Mouse (Mus musculus): Measurements from ENCODE around the gene Inmt. TPM values are rescaled to one million over a fixed set of nuclear protein-coding genes. Genes with fewer than 3 reads are reported as not detected.

Inmt gene
- polyA plus RNA-seq, 1 experiment from 2014 or later, result 0.20 TPM

Other genes with a start within 250 kb of the Inmt start
- gene Nod1, start 202.4 kb downstream of the Inmt start, polyA plus RNA-seq (2016; fragmentation: Nextera tagmentation; extraction: Ambion mirVana), result 3.6 and 3.8 TPM in 2 replicates
- gene Ggct, start 182.1 kb downstream of the Inmt start, polyA plus RNA-seq (2016; fragmentation: Nextera tagmentation; extraction: Ambion mirVana), result 8.1 and 8.3 TPM in 2 replicates
- gene Gars, start 137.0 kb downstream of the Inmt start, polyA plus RNA-seq (2016; fragmentation: Nextera tagmentation; extraction: Ambion mirVana), result 220 and 246 TPM in 2 replicates
- 2.4 and 5.0 TPM in 2 replicates for gene Crhr2, start 42.0 kb downstream of the Inmt start, polyA plus RNA-seq (2016; fragmentation: Nextera tagmentation; extraction: Ambion mirVana)
- 7.7 and 9.7 TPM in 2 replicates for gene Mindy4, start 28.3 kb upstream of the Inmt start, polyA plus RNA-seq (2016; fragmentation: Nextera tagmentation; extraction: Ambion mirVana)
- gene Aqp1, start 161.4 kb upstream of the Inmt start, polyA plus RNA-seq (2016; fragmentation: Nextera tagmentation; extraction: Ambion mirVana), result 5.1 and 8.3 TPM in 2 replicates
- not detected in 2 replicates for gene Ghrhr, start 201.3 kb upstream of the Inmt start, polyA plus RNA-seq (2016; fragmentation: Nextera tagmentation; extraction: Ambion mirVana)

All from heart, embryonic 10.5 days (tissue).